Mouse (Mus musculus) E14TG2a.4 (cell line): ENCODE data around the gene Pltp.

ENCODE experiments used
- CTCF ChIP-seq: conservative IDR thresholded peaks from 2 replicates; pipeline ENCODE4 v1.5.1; 2014; ENCODE audit warnings: low read length
- NANOG ChIP-seq: IDR thresholded peaks from 2 replicates; pipeline ENCODE4 v1.6.1; 2014; ENCODE audit warnings: borderline replicate concordance, low read length, mixed read lengths
- POU5F1 ChIP-seq: IDR thresholded peaks from 2 replicates; pipeline ENCODE4 v1.6.1; 2014; ENCODE audit warnings: low read length, borderline replicate concordance

DNA sequence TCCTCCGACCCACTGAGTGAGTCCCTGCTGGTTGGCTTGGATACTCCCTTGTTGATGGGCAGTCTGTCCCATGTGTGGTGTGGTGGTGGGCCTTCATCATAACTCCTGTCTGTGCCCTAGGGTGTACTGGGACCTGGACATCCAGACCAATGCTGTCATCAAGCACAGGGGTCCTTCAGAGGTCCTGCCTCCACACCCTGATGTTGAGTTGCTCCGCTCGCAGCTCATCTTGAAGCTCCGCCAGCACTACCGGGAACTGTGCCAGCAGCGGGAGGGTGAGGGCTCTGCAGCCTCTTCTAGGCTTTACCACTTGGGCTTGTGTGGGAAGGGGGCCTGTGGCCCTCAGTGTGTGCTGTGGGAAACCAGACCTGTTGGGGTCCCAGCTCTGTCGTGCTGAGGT is 28.3 kb upstream of the Pltp start:
- no peak for TF ChIP-seq CTCF
- no peak for TF ChIP-seq POU5F1
- TF ChIP-seq NANOG: no peak
